Mouse (Mus musculus) spleen, adult 2 months (tissue): ENCODE results near the gene Tmem82. TPM values are rescaled to one million over a fixed set of nuclear protein-coding genes. Genes with fewer than 3 reads are reported as not detected.

ENCODE experiments used
- DNase-seq, 2 experiments: peaks; one replicate each; pipeline versions ENCODE4 v3.0.0 to v3.0.0-alpha.2; 2012 to 2021; ENCODE audit warnings: low spot score in 2 of 2, low read depth in 1 of 2
- H3K27ac ChIP-seq: fragments of 200-500 bp; 2 replicates; pipeline ENCODE4 v1.5.1; 2012; ENCODE audit warnings: low read length, inconsistent platforms; ENCODE audit not compliant: insufficient read depth
- H3K27me3 ChIP-seq: fragments of 200-500 bp; 2 replicates; pipeline ENCODE4 v1.6.1; 2012; ENCODE audit warnings: mild to moderate bottlenecking, moderate library complexity, low read length, inconsistent platforms; ENCODE audit not compliant: control insufficient read depth, insufficient read depth
- H3K36me3 ChIP-seq: fragments of 200-500 bp; 2 replicates; pipeline ENCODE4 v1.6.1; 2012; ENCODE audit warnings: mild to moderate bottlenecking, low read length, inconsistent platforms; ENCODE audit not compliant: control insufficient read depth, insufficient read depth
- H3K4me1 ChIP-seq: fragments of 200-500 bp; 2 replicates; pipeline ENCODE4 v1.6.1; 2011; ENCODE audit warnings: inconsistent platforms; ENCODE audit not compliant: control insufficient read depth, insufficient read depth, insufficient read length
- H3K4me3 ChIP-seq: fragments of 200-500 bp; 2 replicates; pipeline ENCODE4 v1.5.1; 2011; ENCODE audit warnings: mild to moderate bottlenecking, inconsistent platforms; ENCODE audit not compliant: insufficient read depth, insufficient read length; ENCODE audit errors: extremely low read depth
- CTCF ChIP-seq: fragments of 200-500 bp; IDR thresholded peaks from 2 replicates; pipeline ENCODE4 v1.5.1; 2011; ENCODE audit warnings: mild to moderate bottlenecking, inconsistent platforms; ENCODE audit not compliant: insufficient read depth, insufficient read length, insufficient replicate concordance; ENCODE audit errors: extremely low read depth
- POLR2A ChIP-seq: fragments of 200-500 bp; IDR thresholded peaks from 2 replicates; pipeline ENCODE4 v1.6.1; 2011; ENCODE audit warnings: low read depth, low read length, inconsistent platforms
- WGBS: fragments of 180-500 bp; shearing (Covaris S2); methylation state at CpG from one replicate; pipeline ENCODE4 v1.1.7; 2018; 5-methylcytosine and 5-hydroxymethylcytosine counted together
- polyA plus RNA-seq: library from polyadenylated mRNA; depleted of rRNA; stranded (reverse); fragments of >200 nt; gene quantifications from 2 replicates; pipeline ENCODE4 v1.2.3, GENCODE M21; 2012

Tmem82 gene
- polyA plus RNA-seq, 1 experiment, result 0.56 TPM

- TF ChIP-seq POLR2A, result no peak
- TF ChIP-seq CTCF, result no peak
- Histone ChIP-seq H3K4me1 (peaks cover 5% of the 10 kb centered on the region; the same call in 1 of the 2 replicates), H3K4me3 (no peak overlapping the region), H3K27ac (peak overlapping the region; percentile 37; the same call in 1 of the 2 replicates), H3K27me3 (no peaks in the 10 kb centered on the region), H3K36me3 (peaks cover 17% of the 10 kb centered on the region)
- 85% methylated on average over 8 of the region's 8 CpGs for WGBS
- no peak for DNase-seq
Measured at GRCm38 (mm10) chr4:141624134-141624533, 5.7 kb upstream of the Tmem82 start.

GRCm38 (mm10) chr4:141623666-141624065 is 5.2 kb upstream of the Tmem82 start, which contains the start of gene Slc25a34:
Gene Slc25a34 (minus strand): TSS chr4:141623821.
- Histone ChIP-seq H3K4me1 (peaks cover 5% of the 10 kb centered on the region; the same call in 1 of the 2 replicates), H3K4me3 (no peak within 1 kb of the TSS), H3K27me3 (no peaks in the 10 kb centered on the region), H3K36me3 (peaks cover 14% of the 10 kb centered on the region), H3K27ac (peak within 1 kb of the TSS; percentile 37)
- no peak for DNase-seq
- TF ChIP-seq CTCF (no peak), POLR2A (no peak)
- WGBS, result 78% methylated on average over 1 of the region's 1 CpGs

GRCm38 (mm10) chr4:141623037-141623436 is 4.6 kb upstream of the Tmem82 start:
- DNase-seq, result no peak
- no peak overlapping the region for H3K4me3 ChIP-seq
- WGBS, result 85% methylated on average over 11 of the region's 11 CpGs

GRCm38 (mm10) chr4:141622580-141622979 is 4.1 kb upstream of the Tmem82 start:
- TF ChIP-seq POLR2A, result no peak
- no peak for TF ChIP-seq CTCF
- Histone ChIP-seq H3K4me3 (no peak overlapping the region), H3K27me3 (no peaks in the 10 kb centered on the region), H3K27ac (no peak overlapping the region), H3K4me1 (peaks cover 11% of the 10 kb centered on the region), H3K36me3 (peaks cover 6% of the 10 kb centered on the region)
- WGBS, result 91% methylated on average over 5 of the region's 5 CpGs
- no peak for DNase-seq

More at GRCm38 (mm10) chr4:141623037-141623436, 4.6 kb upstream of the Tmem82 start:
- peaks cover 11% of the 10 kb centered on the region for H3K36me3 ChIP-seq
- peaks cover 7% of the 10 kb centered on the region; the same call in 1 of the 2 replicates for H3K4me1 ChIP-seq
- H3K27ac ChIP-seq, result no peak overlapping the region
- TF ChIP-seq CTCF, result no peak
- no peak for TF ChIP-seq POLR2A
- no peaks in the 10 kb centered on the region for H3K27me3 ChIP-seq

- Histone ChIP-seq H3K27ac (no peak overlapping the region), H3K4me1 (peaks cover 14% of the 10 kb centered on the region), H3K36me3 (peaks cover 4% of the 10 kb centered on the region), H3K27me3 (no peaks in the 10 kb centered on the region; the same call in 1 of the 2 replicates), H3K4me3 (no peak overlapping the region)
- no peak for TF ChIP-seq CTCF
- no peak for TF ChIP-seq POLR2A
- 90% methylated on average over 8 of the region's 8 CpGs for WGBS
- DNase-seq, result no peak
Measured at GRCm38 (mm10) chr4:141622091-141622490, 3.7 kb upstream of the Tmem82 start.

- Histone ChIP-seq H3K27ac (no peak overlapping the region), H3K36me3 (peaks cover 2% of the 10 kb centered on the region), H3K27me3 (no peaks in the 10 kb centered on the region; the same call in 1 of the 2 replicates), H3K4me1 (peaks cover 14% of the 10 kb centered on the region), H3K4me3 (no peak overlapping the region)
- TF ChIP-seq CTCF (no peak), POLR2A (no peak)
- WGBS, result 90% methylated on average over 8 of the region's 8 CpGs
- DNase-seq, result no peak
Measured at GRCm38 (mm10) chr4:141621297-141621696, 2.9 kb upstream of the Tmem82 start.

GRCm38 (mm10) chr4:141619299-141619883 is 958 bp upstream of the Tmem82 start:
- no peaks in the 10 kb centered on the region; the same call in 1 of the 2 replicates for H3K27me3 ChIP-seq
- H3K36me3 ChIP-seq, result no peaks in the 10 kb centered on the region
- no peak for DNase-seq
- H3K27ac ChIP-seq, result no peak overlapping the region
- peaks cover 9% of the 10 kb centered on the region for H3K4me1 ChIP-seq
- WGBS, result 62% methylated on average over 9 of the region's 9 CpGs
- TF ChIP-seq CTCF (no peak), POLR2A (no peak)
- H3K4me3 ChIP-seq, result peak overlapping the region; percentile 12; the same call in 1 of the 2 replicates
